Mouse (Mus musculus): ENCODE results near the gene Tfpi.

The Tfpi gene

GRCm38 (mm10) chr2:84388023-84388416, 88.6 kb downstream of the Tfpi start:
- no peak for DNase-seq

- DNase-seq, result no peak
These were observed 89.1 kb downstream of the Tfpi start for GRCm38 (mm10) chr2:84387394-84388022.

DNA sequence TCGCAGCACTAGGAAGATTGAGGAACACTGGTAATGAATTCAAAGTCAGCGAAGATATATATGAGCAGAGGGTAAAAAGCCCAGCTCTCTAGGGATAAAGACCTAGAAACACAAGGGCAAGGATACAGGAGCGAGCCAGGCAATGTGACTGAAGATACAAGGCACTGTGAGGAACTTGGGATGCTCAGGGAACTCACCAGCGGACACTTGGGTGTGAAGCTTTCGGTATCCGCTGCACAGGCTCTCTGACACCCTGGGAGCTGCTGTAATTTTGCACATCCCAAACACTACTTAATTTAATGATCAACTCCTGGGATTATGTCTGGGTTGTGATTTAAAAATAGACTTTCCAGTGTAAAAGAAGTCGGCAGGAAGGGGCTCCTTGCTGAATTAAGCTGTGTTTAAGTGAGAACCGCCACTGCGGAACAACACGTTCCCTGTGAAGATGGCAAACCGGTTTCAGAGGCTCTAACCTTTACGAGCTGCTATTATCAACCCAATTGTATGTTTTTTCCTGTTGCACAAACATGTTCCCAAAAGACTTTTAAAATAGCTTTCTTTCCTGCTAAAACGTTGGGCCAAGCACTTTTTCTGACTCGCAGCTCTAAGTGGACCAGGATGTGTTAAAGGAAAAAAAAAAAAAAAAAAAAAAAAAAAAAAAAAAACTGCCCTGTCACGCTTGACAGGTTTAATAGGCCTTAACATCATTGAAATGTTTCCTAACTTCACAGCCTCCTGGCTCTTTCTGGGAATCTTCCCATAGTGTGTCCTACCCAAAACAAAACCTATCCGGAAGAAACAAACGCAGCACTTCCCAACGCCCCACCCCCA, 89.8 kb downstream of the Tfpi start:
- DNase-seq, result no peak

GRCm38 (mm10) chr2:84384911-84385693, 91.5 kb downstream of the Tfpi start:
- no peak for DNase-seq

GRCm38 (mm10) chr2:84383828-84384227, 92.7 kb downstream of the Tfpi start:
- no peak for DNase-seq

All from cerebellum, adult 18-20 months (tissue).